ENCODE assay signal across 8 mouse cellular contexts in the genomic region with DNA sequence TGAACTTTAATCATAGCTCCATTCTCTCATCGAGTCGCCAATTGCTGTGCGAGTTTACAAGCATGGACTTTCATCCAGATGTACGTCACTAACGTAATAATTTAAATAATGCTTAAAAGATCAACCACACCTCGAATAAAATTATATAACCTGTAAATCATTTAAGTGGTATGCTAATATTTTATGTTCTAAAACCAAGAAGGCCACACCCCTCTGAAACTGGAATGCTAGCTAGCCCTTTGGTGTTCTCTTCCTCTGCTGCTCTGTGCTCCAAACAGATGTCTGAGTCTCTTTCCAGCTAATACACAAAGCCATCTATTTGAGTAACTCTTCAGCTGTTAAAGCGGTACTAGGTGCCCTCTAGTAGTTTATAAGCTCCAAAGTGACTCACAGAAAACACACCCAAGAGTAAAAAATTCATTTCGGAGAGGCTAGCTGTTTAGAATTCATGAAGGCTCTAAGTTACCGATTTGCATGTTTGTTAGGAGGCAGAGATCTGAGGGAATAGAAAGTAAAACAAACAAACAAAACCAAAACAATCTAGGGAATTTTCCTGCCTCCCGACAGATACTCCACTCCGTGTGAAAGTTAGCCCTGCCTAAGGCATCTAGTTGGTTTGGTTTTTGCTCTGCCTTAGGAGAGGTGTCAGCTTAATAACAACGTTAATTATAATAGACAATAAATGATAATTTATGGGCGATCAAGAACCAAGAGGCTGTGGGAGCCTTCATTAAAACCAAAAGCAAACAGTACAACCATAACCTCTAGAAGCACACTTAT. TPM values are rescaled to one million over a fixed set of nuclear protein-coding genes. Genes with fewer than 3 reads are reported as not detected.
DNase-seq lines count a peak whose midpoint lies in the region; ATAC-seq and TF ChIP-seq lines count a peak whose summit lies in the region.

No protein-coding gene starts in this region.

- no peaks in the 10 kb centered on the region for H3K9me3 ChIP-seq in forebrain, embryonic 12.5 days
- no peaks in the 10 kb centered on the region for H3K9me3 ChIP-seq in intestine, postnatal 0 days (ENCODE audit: control insufficient read depth)
- no peaks in the 10 kb centered on the region for H3K9me3 ChIP-seq in lung, postnatal 0 days (ENCODE audit: low read length)

- peaks cover 10% of the 10 kb centered on the region for H3K36me3 ChIP-seq in forebrain, embryonic 12.5 days (replicated peaks)
- H3K36me3 ChIP-seq in intestine, postnatal 0 days (ENCODE audit: control insufficient read depth, insufficient read depth): peaks cover 5% of the 10 kb centered on the region; the same call in 1 of the 2 replicates
- peaks cover 4% of the 10 kb centered on the region; the same call in 1 of the 2 replicates for H3K36me3 ChIP-seq in lung, postnatal 0 days (ENCODE audit: insufficient read depth, low read length)

- H3K4me3 ChIP-seq in forebrain, embryonic 12.5 days (replicated peaks): no peak overlapping the region
- peak overlapping the region; percentile 100 for H3K4me3 ChIP-seq in intestine, postnatal 0 days (ENCODE audit: low read depth, low read length)
- peak overlapping the region; percentile 100 for H3K4me3 ChIP-seq in lung, postnatal 0 days (ENCODE audit: low read depth, low read length)

- no peak overlapping the region for H3K27ac ChIP-seq in forebrain, embryonic 12.5 days
- H3K27ac ChIP-seq in intestine, postnatal 0 days (ENCODE audit: low read depth, low read length): peak overlapping the region; percentile 96
- H3K27ac ChIP-seq in lung, postnatal 0 days (ENCODE audit: low read length): peak overlapping the region; percentile 90

- H3K27me3 ChIP-seq in forebrain, embryonic 12.5 days: no peaks in the 10 kb centered on the region
- no peaks in the 10 kb centered on the region for H3K27me3 ChIP-seq in intestine, postnatal 0 days (replicated peaks; ENCODE audit: control insufficient read depth, insufficient read depth, low read length)
- no peaks in the 10 kb centered on the region for H3K27me3 ChIP-seq in lung, postnatal 0 days (replicated peaks; ENCODE audit: insufficient read depth, low read length)

- no peak for TF ChIP-seq EP300 in lung, postnatal 0 days (IDR thresholded peaks at IDR 0.05)

- no peak for ATAC-seq in forebrain, embryonic 12.5 days (ENCODE audit: low FRiP score)
- ATAC-seq in intestine, postnatal 0 days: peak; percentile 9; the same call in 1 of the 2 replicates
- no peak for ATAC-seq in lung, postnatal 0 days

- H3K4me1 ChIP-seq in forebrain, embryonic 12.5 days: peaks cover 19% of the 10 kb centered on the region
- H3K4me1 ChIP-seq in intestine, postnatal 0 days (replicated peaks; ENCODE audit: control insufficient read depth, insufficient read depth, low read length): peaks cover 2% of the 10 kb centered on the region; the same call in 1 of the 2 replicates
- 0 out of 2 replicates have a peak, but pooled peaks cover 3% of the 10 kb centered on the region for H3K4me1 ChIP-seq in lung, postnatal 0 days (ENCODE audit: insufficient read depth, low read depth, low read length)

- DNase-seq in embryo, embryonic 11 days: peak; percentile 16
- no peak for DNase-seq in embryo, embryonic 9.5 days (ENCODE audit: extremely low spot score)
- peak; percentile 58 for DNase-seq in lung, postnatal 0 days (ENCODE audit: low spot score)
- no peak for DNase-seq in ovary, postnatal 36 days (ENCODE audit: low spot score)
- no peak for DNase-seq in left cerebral cortex, adult 9 months (ENCODE audit: low spot score in 2 of 2)
- no peak for DNase-seq in spleen, postnatal 10 days (ENCODE audit: low spot score in 2 of 2)

- H3K9ac ChIP-seq in forebrain, embryonic 12.5 days: 0 out of 2 replicates have a peak overlapping the region, but pooled peaks have one; percentile 51
- H3K9ac ChIP-seq in intestine, postnatal 0 days (ENCODE audit: low read depth, low read length): peak overlapping the region; percentile 96
- peak overlapping the region; percentile 41 for H3K9ac ChIP-seq in lung, postnatal 0 days (replicated peaks; ENCODE audit: low read depth)

- peak overlapping the region; percentile 53 for H3K4me2 ChIP-seq in forebrain, embryonic 12.5 days
- H3K4me2 ChIP-seq in intestine, postnatal 0 days (replicated peaks; ENCODE audit: low read depth): peak overlapping the region; percentile 72
- peak overlapping the region; percentile 68 for H3K4me2 ChIP-seq in lung, postnatal 0 days (replicated peaks; ENCODE audit: low read depth, low read length)

- TF ChIP-seq CTCF in intestine, postnatal 0 days (IDR thresholded peaks at IDR 0.05; ENCODE audit: low read depth): no peak
- TF ChIP-seq CTCF in lung, postnatal 0 days (IDR thresholded peaks at IDR 0.05): no peak

- WGBS in forebrain, embryonic 12.5 days: 75% methylated on average over 13 of the region's 13 CpGs
- 24% methylated on average over 13 of the region's 13 CpGs for WGBS in intestine, postnatal 0 days
- WGBS in lung, postnatal 0 days: 42% methylated on average over 13 of the region's 13 CpGs

RNA-seq across cellular contexts. Expression of gene Ccng2, which starts 1.1 kb away (rescaled TPM):
- polyA plus RNA-seq in forebrain, embryonic 12.5 days (2016; fragmentation: Nextera tagmentation; extraction: Ambion mirVana): 124 and 129 TPM in 2 replicates
- 28.0 and 34.5 TPM in 2 replicates for polyA plus RNA-seq in intestine, postnatal 0 days (2015; fragmentation: Nextera tagmentation; extraction: Ambion mirVana)
- 50.2 and 51.2 TPM in 2 replicates for polyA plus RNA-seq in lung, postnatal 0 days (2015; fragmentation: Nextera tagmentation; extraction: Ambion mirVana)

RNA-seq across cellular contexts. Expression of gene 2010109A12Rik, which starts 59.7 kb away (rescaled TPM):
- 2.1 and 2.6 TPM in 2 replicates for polyA plus RNA-seq in forebrain, embryonic 12.5 days (2016; fragmentation: Nextera tagmentation; extraction: Ambion mirVana)
- polyA plus RNA-seq in intestine, postnatal 0 days (2015; fragmentation: Nextera tagmentation; extraction: Ambion mirVana): 1.0 and 1.3 TPM in 2 replicates
- 2.4 and 3.2 TPM in 2 replicates for polyA plus RNA-seq in lung, postnatal 0 days (2015; fragmentation: Nextera tagmentation; extraction: Ambion mirVana)

RNA-seq across cellular contexts. Expression of gene Ccni, which starts 59.7 kb away (rescaled TPM):
- polyA plus RNA-seq in forebrain, embryonic 12.5 days (2016; fragmentation: Nextera tagmentation; extraction: Ambion mirVana): 189 and 191 TPM in 2 replicates
- 68.1 and 71.0 TPM in 2 replicates for polyA plus RNA-seq in intestine, postnatal 0 days (2015; fragmentation: Nextera tagmentation; extraction: Ambion mirVana)
- polyA plus RNA-seq in lung, postnatal 0 days (2015; fragmentation: Nextera tagmentation; extraction: Ambion mirVana): 81.3 and 92.2 TPM in 2 replicates

Comparison
In these comparisons a context has a peak if more than half of its experiments do, and no peak if none do; other contexts are left out.
1. DNase-seq: peak in embryo, embryonic 11 days (single experiment) and lung, postnatal 0 days (single experiment); none in embryo, embryonic 9.5 days (single experiment), ovary, postnatal 36 days (single experiment), left cerebral cortex, adult 9 months (0 of 2) and spleen, postnatal 10 days (0 of 2).
2. H3K9ac ChIP-seq: peak in every context shown above with its lines; median percentile 96 in intestine, postnatal 0 days; 51 in forebrain, embryonic 12.5 days; 41 in lung, postnatal 0 days.
3. Peak in every context shown above with its lines, with median percentiles within 50 percentile points of each other: H3K4me2 ChIP-seq.